Mouse (Mus musculus) lung, adult 2 months (tissue): ENCODE results near the gene Rbfox3.

Source experiments
- CTCF ChIP-seq: fragments of 200-500 bp; IDR thresholded peaks from 2 replicates; pipeline ENCODE4 v1.5.1; 2011; ENCODE audit warnings: mild to moderate bottlenecking, low read length, control low read depth; ENCODE audit not compliant: insufficient read depth
- POLR2A ChIP-seq: fragments of 200-500 bp; IDR thresholded peaks from 2 replicates; pipeline ENCODE4 v1.6.1; 2011; ENCODE audit warnings: low read depth, mild to moderate bottlenecking, control low read depth, low read length, borderline replicate concordance; ENCODE audit errors: extremely low read depth

DNA sequence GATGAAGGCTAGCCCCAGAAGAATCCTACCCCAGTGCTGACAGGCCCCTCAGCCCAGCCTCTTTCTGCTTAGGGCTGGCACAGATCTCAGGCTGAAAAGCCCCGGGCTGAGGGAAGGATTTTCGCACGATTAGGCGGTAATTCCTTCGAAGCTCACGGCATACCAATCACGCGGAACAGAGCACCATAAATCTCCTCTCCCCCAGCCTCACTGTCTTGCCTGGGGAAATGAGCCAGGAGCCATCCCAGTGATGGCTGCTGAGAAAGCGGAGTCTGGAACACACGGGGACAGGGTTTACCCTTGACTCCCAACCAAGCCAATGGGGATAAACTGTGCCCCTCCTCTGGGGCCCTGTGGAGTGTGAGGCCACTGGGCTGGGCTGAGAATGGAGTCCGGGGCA, 386.3 kb downstream of the Rbfox3 start:
- no peak for TF ChIP-seq CTCF
- no peak for TF ChIP-seq POLR2A
